Mouse (Mus musculus): Measurements from ENCODE around the gene Mark2. TPM values are rescaled to one million over a fixed set of nuclear protein-coding genes. Genes with fewer than 3 reads are reported as not detected.

Gene Mark2
- polyA plus RNA-seq, 1 experiment from 2014 or later, result 32.6 TPM

- 88% methylated on average over 1 of the region's 1 CpGs for WGBS
- Histone ChIP-seq H3K4me1 (ENCODE audit: control insufficient read depth, insufficient read depth, low read length) (peaks cover 23% of the 10 kb centered on the region), H3K9me3 (replicated peaks; ENCODE audit: control insufficient read depth, low read length) (no peaks in the 10 kb centered on the region), H3K4me2 (ENCODE audit: low read length) (no peak overlapping the region), H3K27ac (ENCODE audit: low read depth, low read length) (no peak overlapping the region), H3K4me3 (ENCODE audit: low read depth, low read length) (no peak overlapping the region), H3K9ac (ENCODE audit: low read length) (no peak overlapping the region), H3K36me3 (ENCODE audit: control insufficient read depth, insufficient read depth, low read length) (no peaks in the 10 kb centered on the region), H3K27me3 (replicated peaks; ENCODE audit: control insufficient read depth, insufficient read depth, low read length) (no peaks in the 10 kb centered on the region)
- DNase-seq (ENCODE audit: low spot score), result no peak
- ATAC-seq, result no peak
These were observed 80.2 kb downstream of the Mark2 start for GRCm38 (mm10) chr19:7261476-7261875.

GRCm38 (mm10) chr19:7257881-7258280 lies 83.8 kb downstream of the Mark2 start:
- ATAC-seq (peak; percentile 78), DNase-seq (ENCODE audit: low spot score) (peak; percentile 77)
- H3K27me3 ChIP-seq (replicated peaks; ENCODE audit: control insufficient read depth, insufficient read depth, low read length), result no peaks in the 10 kb centered on the region
- no peak overlapping the region for H3K4me3 ChIP-seq (ENCODE audit: low read depth, low read length)
- no peaks in the 10 kb centered on the region for H3K9me3 ChIP-seq (replicated peaks; ENCODE audit: control insufficient read depth, low read length)
- no peaks in the 10 kb centered on the region for H3K36me3 ChIP-seq (ENCODE audit: control insufficient read depth, insufficient read depth, low read length)
- H3K9ac ChIP-seq (ENCODE audit: low read length), result no peak overlapping the region
- H3K4me2 ChIP-seq (ENCODE audit: low read length), result no peak overlapping the region
- peak overlapping the region; percentile 46; the same call in 1 of the 2 replicates for H3K27ac ChIP-seq (ENCODE audit: low read depth, low read length)
- no peaks in the 10 kb centered on the region for H3K4me1 ChIP-seq (ENCODE audit: control insufficient read depth, insufficient read depth, low read length)
- 56% methylated on average over 5 of the region's 5 CpGs for WGBS

- Histone ChIP-seq H3K4me3 (ENCODE audit: low read depth, low read length) (no peak overlapping the region), H3K9ac (ENCODE audit: low read length) (no peak overlapping the region), H3K4me2 (ENCODE audit: low read length) (no peak overlapping the region), H3K4me1 (ENCODE audit: control insufficient read depth, insufficient read depth, low read length) (no peaks in the 10 kb centered on the region), H3K27me3 (replicated peaks; ENCODE audit: control insufficient read depth, insufficient read depth, low read length) (no peaks in the 10 kb centered on the region), H3K36me3 (ENCODE audit: control insufficient read depth, insufficient read depth, low read length) (no peaks in the 10 kb centered on the region), H3K27ac (ENCODE audit: low read depth, low read length) (no peak overlapping the region), H3K9me3 (replicated peaks; ENCODE audit: control insufficient read depth, low read length) (no peaks in the 10 kb centered on the region)
- ATAC-seq, result no peak
- 88% methylated on average over 3 of the region's 3 CpGs for WGBS
- DNase-seq (ENCODE audit: low spot score), result no peak
These were observed 95.6 kb downstream of the Mark2 start for GRCm38 (mm10) chr19:7246021-7246420.

- peaks cover 7% of the 10 kb centered on the region for H3K4me1 ChIP-seq (ENCODE audit: control insufficient read depth, insufficient read depth, low read length)
- WGBS, result under 1% methylated on average over 79 of the region's 80 CpGs
These were observed 100.6 kb downstream of the Mark2 start, which contains the start of gene Naa40 for GRCm38 (mm10) chr19:7240782-7241690. Gene Naa40, minus strand, starts transcription at chr19:7241183.

GRCm38 (mm10) chr19:7240291-7240690 lies 101.4 kb downstream of the Mark2 start:
- Histone ChIP-seq H3K36me3 (ENCODE audit: control insufficient read depth, insufficient read depth, low read length) (0 out of 2 replicates have a peak, but pooled peaks cover 6% of the 10 kb centered on the region), H3K9me3 (replicated peaks; ENCODE audit: control insufficient read depth, low read length) (no peaks in the 10 kb centered on the region), H3K27ac (ENCODE audit: low read depth, low read length) (peak overlapping the region; percentile 82; the same call in 1 of the 2 replicates), H3K27me3 (replicated peaks; ENCODE audit: control insufficient read depth, insufficient read depth, low read length) (no peaks in the 10 kb centered on the region), H3K4me3 (ENCODE audit: low read depth, low read length) (peak overlapping the region; percentile 70), H3K4me1 (ENCODE audit: control insufficient read depth, insufficient read depth, low read length) (peaks cover 7% of the 10 kb centered on the region), H3K9ac (ENCODE audit: low read length) (peak overlapping the region; percentile 84), H3K4me2 (ENCODE audit: low read length) (peak overlapping the region; percentile 94)
- DNase-seq (ENCODE audit: low spot score) (no peak), ATAC-seq (peak; percentile 8; the same call in 1 of the 2 replicates)
- WGBS, result 3% methylated on average over 13 of the region's 13 CpGs

More at GRCm38 (mm10) chr19:7240782-7241690, 100.6 kb downstream of the Mark2 start, which contains the start of gene Naa40:
- Histone ChIP-seq H3K4me3 (ENCODE audit: low read depth, low read length) (peak within 1 kb of the TSS; percentile 70), H3K9ac (ENCODE audit: low read length) (peak within 1 kb of the TSS; percentile 84), H3K4me2 (ENCODE audit: low read length) (peak within 1 kb of the TSS; percentile 94), H3K9me3 (replicated peaks; ENCODE audit: control insufficient read depth, low read length) (no peaks in the 10 kb centered on the region), H3K27me3 (replicated peaks; ENCODE audit: control insufficient read depth, insufficient read depth, low read length) (no peaks in the 10 kb centered on the region), H3K36me3 (ENCODE audit: control insufficient read depth, insufficient read depth, low read length) (0 out of 2 replicates have a peak, but pooled peaks cover 6% of the 10 kb centered on the region), H3K27ac (ENCODE audit: low read depth, low read length) (peak within 1 kb of the TSS; percentile 82)
- DNase-seq (ENCODE audit: low spot score) (peak; percentile 98), ATAC-seq (peak; percentile 98)

GRCm38 (mm10) chr19:7239574-7239973 lies 102.1 kb downstream of the Mark2 start:
- Histone ChIP-seq H3K9me3 (replicated peaks; ENCODE audit: control insufficient read depth, low read length) (no peaks in the 10 kb centered on the region), H3K4me1 (ENCODE audit: control insufficient read depth, insufficient read depth, low read length) (peaks cover 7% of the 10 kb centered on the region), H3K9ac (ENCODE audit: low read length) (peak overlapping the region; percentile 84), H3K27me3 (replicated peaks; ENCODE audit: control insufficient read depth, insufficient read depth, low read length) (no peaks in the 10 kb centered on the region), H3K4me3 (ENCODE audit: low read depth, low read length) (peak overlapping the region; percentile 70), H3K4me2 (ENCODE audit: low read length) (peak overlapping the region; percentile 94), H3K27ac (ENCODE audit: low read depth, low read length) (no peak overlapping the region), H3K36me3 (ENCODE audit: control insufficient read depth, insufficient read depth, low read length) (0 out of 2 replicates have a peak, but pooled peaks cover 6% of the 10 kb centered on the region)
- 79% methylated on average over 3 of the region's 3 CpGs for WGBS
- ATAC-seq (no peak), DNase-seq (ENCODE audit: low spot score) (no peak)

- Histone ChIP-seq H3K4me1 (ENCODE audit: control insufficient read depth, insufficient read depth, low read length) (peaks cover 7% of the 10 kb centered on the region), H3K36me3 (ENCODE audit: control insufficient read depth, insufficient read depth, low read length) (peaks cover 30% of the 10 kb centered on the region)
- WGBS, result 90% methylated on average over 4 of the region's 4 CpGs
These were observed 104.9 kb downstream of the Mark2 start for GRCm38 (mm10) chr19:7236742-7237141.

GRCm38 (mm10) chr19:7236011-7236410 lies 105.6 kb downstream of the Mark2 start:
- DNase-seq (ENCODE audit: low spot score) (no peak), ATAC-seq (no peak)
- Histone ChIP-seq H3K4me1 (ENCODE audit: control insufficient read depth, insufficient read depth, low read length) (peaks cover 7% of the 10 kb centered on the region), H3K4me2 (ENCODE audit: low read length) (no peak overlapping the region), H3K27me3 (replicated peaks; ENCODE audit: control insufficient read depth, insufficient read depth, low read length) (no peaks in the 10 kb centered on the region), H3K36me3 (ENCODE audit: control insufficient read depth, insufficient read depth, low read length) (peaks cover 37% of the 10 kb centered on the region), H3K9ac (ENCODE audit: low read length) (no peak overlapping the region), H3K27ac (ENCODE audit: low read depth, low read length) (no peak overlapping the region), H3K9me3 (replicated peaks; ENCODE audit: control insufficient read depth, low read length) (no peaks in the 10 kb centered on the region), H3K4me3 (ENCODE audit: low read depth, low read length) (no peak overlapping the region)
- 90% methylated on average over 2 of the region's 2 CpGs for WGBS

More at GRCm38 (mm10) chr19:7236742-7237141, 104.9 kb downstream of the Mark2 start:
- no peak overlapping the region for H3K4me3 ChIP-seq (ENCODE audit: low read depth, low read length)
- ATAC-seq (no peak), DNase-seq (ENCODE audit: low spot score) (no peak)
- H3K9me3 ChIP-seq (replicated peaks; ENCODE audit: control insufficient read depth, low read length), result no peaks in the 10 kb centered on the region
- no peak overlapping the region for H3K9ac ChIP-seq (ENCODE audit: low read length)
- H3K27me3 ChIP-seq (replicated peaks; ENCODE audit: control insufficient read depth, insufficient read depth, low read length), result no peaks in the 10 kb centered on the region
- no peak overlapping the region for H3K27ac ChIP-seq (ENCODE audit: low read depth, low read length)
- H3K4me2 ChIP-seq (ENCODE audit: low read length), result no peak overlapping the region

GRCm38 (mm10) chr19:7235461-7235860 lies 106.2 kb downstream of the Mark2 start:
- no peaks in the 10 kb centered on the region for H3K9me3 ChIP-seq (replicated peaks; ENCODE audit: control insufficient read depth, low read length)
- H3K4me3 ChIP-seq (ENCODE audit: low read depth, low read length), result no peak overlapping the region
- ATAC-seq, result no peak
- 94% methylated on average over 9 of the region's 9 CpGs for WGBS
- no peak for DNase-seq (ENCODE audit: low spot score)
- H3K4me1 ChIP-seq (ENCODE audit: control insufficient read depth, insufficient read depth, low read length), result peaks cover 7% of the 10 kb centered on the region
- no peak overlapping the region for H3K4me2 ChIP-seq (ENCODE audit: low read length)
- no peak overlapping the region for H3K9ac ChIP-seq (ENCODE audit: low read length)
- H3K36me3 ChIP-seq (ENCODE audit: control insufficient read depth, insufficient read depth, low read length), result peaks cover 42% of the 10 kb centered on the region
- no peak overlapping the region for H3K27ac ChIP-seq (ENCODE audit: low read depth, low read length)
- no peaks in the 10 kb centered on the region for H3K27me3 ChIP-seq (replicated peaks; ENCODE audit: control insufficient read depth, insufficient read depth, low read length)
